Mouse (Mus musculus) gastrocnemius, postnatal 14 days (tissue): ENCODE data around the gene Sepsecs. TPM values are rescaled to one million over a fixed set of nuclear protein-coding genes. Genes with fewer than 3 reads are reported as not detected.

Experiments used
- DNase-seq: peaks from one replicate; pipeline ENCODE4 v3.0.0; 2021; ENCODE audit warnings: mixed read lengths
- intact Hi-C: fragments of 180-260 bp; cut with DNase I; formaldehyde crosslinking; loops from one replicate; pipeline ENCODE4 v1.15.1; 2025; ENCODE audit warnings: low total_unique reads
- total RNA-seq, 2 experiments: library from RNA; stranded (reverse); gene quantifications; 2 replicates each; pipeline ENCODE4 v1.2.3; 2021

The Sepsecs gene
- total RNA-seq, 2 experiments from 2014 or later, result 5.6 to 5.9 TPM

- intact Hi-C loops, result loop anchor here (5.0 kb wide), 1 partner anchor 133 kb away; no protein-coding TSS in a partner anchor
- DNase-seq, result no peak
Measured at GRCm38 (mm10) chr5:52654961-52655360, 14.5 kb downstream of the Sepsecs start.

GRCm38 (mm10) chr5:52652606-52653005, 16.9 kb downstream of the Sepsecs start:
- intact Hi-C loops, result no loop called here
- no peak for DNase-seq

GRCm38 (mm10) chr5:52652086-52652485, 17.4 kb downstream of the Sepsecs start:
- no peak for DNase-seq
- intact Hi-C loops, result no loop called here

GRCm38 (mm10) chr5:52643947-52644840, 25.3 kb downstream of the Sepsecs start:
- intact Hi-C loops, result no loop called here
- no peak for DNase-seq

GRCm38 (mm10) chr5:52641736-52642135, 27.8 kb downstream of the Sepsecs start:
- intact Hi-C loops, result no loop called here
- DNase-seq, result no peak

GRCm38 (mm10) chr5:52638916-52639315, 30.6 kb downstream of the Sepsecs start:
- no peak for DNase-seq
- intact Hi-C loops, result loop anchor here (5.0 kb wide), 1 partner anchor 127 kb away; no protein-coding TSS in a partner anchor

GRCm38 (mm10) chr5:52638006-52638405, 31.5 kb downstream of the Sepsecs start:
- intact Hi-C loops, result loop anchor here (5.0 kb wide), 1 partner anchor 126 kb away; no protein-coding TSS in a partner anchor
- no peak for DNase-seq

GRCm38 (mm10) chr5:52636923-52637322, 32.6 kb downstream of the Sepsecs start:
- intact Hi-C loops, result loop anchor here (5.0 kb wide), 1 partner anchor 125 kb away; no protein-coding TSS in a partner anchor
- DNase-seq, result no peak

GRCm38 (mm10) chr5:52636025-52636755, 33.3 kb downstream of the Sepsecs start:
- intact Hi-C loops, result loop anchor here (5.0 kb wide), 1 partner anchor 124 kb away; no protein-coding TSS in a partner anchor
- DNase-seq, result no peak

- peak; percentile 77 for DNase-seq
- intact Hi-C loops, result no loop called here
Measured at GRCm38 (mm10) chr5:52634017-52634416, 35.5 kb downstream of the Sepsecs start.

GRCm38 (mm10) chr5:52630541-52630940, 39.0 kb downstream of the Sepsecs start:
- DNase-seq, result no peak
- intact Hi-C loops, result no loop called here

- intact Hi-C loops, result no loop called here
Measured at GRCm38 (mm10) chr5:52629214-52629613, 40.3 kb downstream of the Sepsecs start.

GRCm38 (mm10) chr5:52628783-52629182, 40.7 kb downstream of the Sepsecs start:
- intact Hi-C loops, result no loop called here
- no peak for DNase-seq

More at GRCm38 (mm10) chr5:52629214-52629613, 40.3 kb downstream of the Sepsecs start:
- DNase-seq, result no peak

GRCm38 (mm10) chr5:52627713-52628112, 41.8 kb downstream of the Sepsecs start:
- DNase-seq, result peak; percentile 0

GRCm38 (mm10) chr5:52626092-52626491, 43.4 kb downstream of the Sepsecs start:
- intact Hi-C loops, result no loop called here
- DNase-seq, result no peak

More at GRCm38 (mm10) chr5:52627713-52628112, 41.8 kb downstream of the Sepsecs start:
- intact Hi-C loops, result no loop called here

GRCm38 (mm10) chr5:52624956-52625355, 44.6 kb downstream of the Sepsecs start:
- DNase-seq, result peak; percentile 2
- intact Hi-C loops, result no loop called here

- DNase-seq, result no peak
- intact Hi-C loops, result no loop called here
Measured at GRCm38 (mm10) chr5:52623099-52623498, 46.4 kb downstream of the Sepsecs start.

- peak; percentile 75 for DNase-seq
- intact Hi-C loops, result no loop called here
Measured at GRCm38 (mm10) chr5:52618348-52619270, 50.9 kb downstream of the Sepsecs start.

- DNase-seq, result no peak
- intact Hi-C loops, result no loop called here
Measured at GRCm38 (mm10) chr5:52617711-52618347, 51.7 kb downstream of the Sepsecs start.
